8 mouse cellular contexts compared by ENCODE assay signal in genomic region chr17:47873341-47873791, GRCm38 (mm10). TPM values are rescaled to one million over a fixed set of nuclear protein-coding genes. Genes with fewer than 3 reads are reported as not detected.
A peak's percentile ranks its signal among the peaks of the same experiment; 100 is the strongest.
DNase-seq lines count a peak whose midpoint lies in the region; ATAC-seq and TF ChIP-seq lines count a peak whose summit lies in the region.

No protein-coding gene starts in this region.

- peaks cover 28% of the 10 kb centered on the region for H3K4me1 ChIP-seq in embryonic facial prominence, embryonic 15.5 days
- peaks cover 38% of the 10 kb centered on the region for H3K4me1 ChIP-seq in heart, embryonic 10.5 days
- peaks cover 11% of the 10 kb centered on the region for H3K4me1 ChIP-seq in kidney, embryonic 14.5 days (ENCODE audit: control insufficient read depth, insufficient read depth, low read length)
- H3K4me1 ChIP-seq in limb, embryonic 14.5 days (ENCODE audit: control insufficient read depth, insufficient read depth, low read length): peaks cover 10% of the 10 kb centered on the region
- peaks cover 43% of the 10 kb centered on the region for H3K4me1 ChIP-seq in midbrain, embryonic 16.5 days (ENCODE audit: control insufficient read depth, insufficient read depth, low read length)

- H3K4me3 ChIP-seq in embryonic facial prominence, embryonic 15.5 days (replicated peaks): 0 out of 2 replicates have a peak overlapping the region, but pooled peaks have one; percentile 14
- H3K4me3 ChIP-seq in heart, embryonic 10.5 days: peak overlapping the region; percentile 39
- no peak overlapping the region for H3K4me3 ChIP-seq in kidney, embryonic 14.5 days (ENCODE audit: low read length)
- H3K4me3 ChIP-seq in limb, embryonic 14.5 days (replicated peaks; ENCODE audit: low read length): no peak overlapping the region
- no peak overlapping the region for H3K4me3 ChIP-seq in midbrain, embryonic 16.5 days (ENCODE audit: low read depth, low read length)

- H3K27ac ChIP-seq in embryonic facial prominence, embryonic 15.5 days (replicated peaks): no peak overlapping the region
- peak overlapping the region; percentile 25; the same call in 1 of the 2 replicates for H3K27ac ChIP-seq in heart, embryonic 10.5 days
- no peak overlapping the region for H3K27ac ChIP-seq in kidney, embryonic 14.5 days (ENCODE audit: low read depth, low read length)
- no peak overlapping the region for H3K27ac ChIP-seq in limb, embryonic 14.5 days (replicated peaks; ENCODE audit: low read depth, low read length)
- H3K27ac ChIP-seq in midbrain, embryonic 16.5 days (ENCODE audit: low read length): peak overlapping the region; percentile 76

- TF ChIP-seq POLR2A in limb, embryonic 14.5 days (IDR thresholded peaks at IDR 0.05; ENCODE audit: borderline replicate concordance, extremely low read depth, insufficient read depth, insufficient read length): no peak

- H3K36me3 ChIP-seq in embryonic facial prominence, embryonic 15.5 days: peaks cover 46% of the 10 kb centered on the region
- H3K36me3 ChIP-seq in heart, embryonic 10.5 days: peaks cover 93% of the 10 kb centered on the region
- H3K36me3 ChIP-seq in kidney, embryonic 14.5 days (ENCODE audit: control insufficient read depth, insufficient read depth, low read length): peaks cover 67% of the 10 kb centered on the region
- H3K36me3 ChIP-seq in limb, embryonic 14.5 days (ENCODE audit: control insufficient read depth, insufficient read depth, low read length): peaks cover 94% of the 10 kb centered on the region
- peaks cover 26% of the 10 kb centered on the region for H3K36me3 ChIP-seq in midbrain, embryonic 16.5 days (ENCODE audit: control insufficient read depth, insufficient read depth, low read length)

- peak; percentile 52; the same call in 1 of the 2 replicates for ATAC-seq in embryonic facial prominence, embryonic 15.5 days (ENCODE audit: insufficient number of reproducible peaks, low FRiP score, low TSS enrichment, low read depth)
- peak; percentile 40 for ATAC-seq in kidney, embryonic 14.5 days (ENCODE audit: low FRiP score, low TSS enrichment)
- ATAC-seq in limb, embryonic 14.5 days (ENCODE audit: low FRiP score, low read depth): peak; percentile 58
- ATAC-seq in midbrain, embryonic 16.5 days: peak; percentile 16

- H3K4me2 ChIP-seq in embryonic facial prominence, embryonic 15.5 days (replicated peaks): peak overlapping the region; percentile 35
- no peak overlapping the region for H3K4me2 ChIP-seq in kidney, embryonic 14.5 days (replicated peaks; ENCODE audit: low read depth, low read length)
- H3K4me2 ChIP-seq in limb, embryonic 14.5 days (replicated peaks; ENCODE audit: low read depth, low read length, severe bottlenecking): no peak overlapping the region
- peak overlapping the region; percentile 40 for H3K4me2 ChIP-seq in midbrain, embryonic 16.5 days (ENCODE audit: low read length)

- 7% methylated on average over 9 of the region's 9 CpGs for WGBS in embryonic facial prominence, embryonic 15.5 days
- WGBS in heart, embryonic 10.5 days: 19% methylated on average over 9 of the region's 9 CpGs
- 14% methylated on average over 9 of the region's 9 CpGs for WGBS in kidney, embryonic 14.5 days
- WGBS in limb, embryonic 14.5 days: 12% methylated on average over 9 of the region's 9 CpGs
- 14% methylated on average over 9 of the region's 9 CpGs for WGBS in midbrain, embryonic 16.5 days

- H3K9me3 ChIP-seq in embryonic facial prominence, embryonic 15.5 days (replicated peaks): no peaks in the 10 kb centered on the region
- H3K9me3 ChIP-seq in heart, embryonic 10.5 days: no peaks in the 10 kb centered on the region
- no peaks in the 10 kb centered on the region for H3K9me3 ChIP-seq in kidney, embryonic 14.5 days (ENCODE audit: control insufficient read depth, low read length)
- H3K9me3 ChIP-seq in limb, embryonic 14.5 days (ENCODE audit: control insufficient read depth, low read length): no peaks in the 10 kb centered on the region
- H3K9me3 ChIP-seq in midbrain, embryonic 16.5 days (replicated peaks; ENCODE audit: control insufficient read depth, low read length, poor library complexity, severe bottlenecking): no peaks in the 10 kb centered on the region

- H3K9ac ChIP-seq in embryonic facial prominence, embryonic 15.5 days: no peak overlapping the region
- H3K9ac ChIP-seq in kidney, embryonic 14.5 days (ENCODE audit: low read depth, low read length): no peak overlapping the region
- no peak overlapping the region for H3K9ac ChIP-seq in limb, embryonic 14.5 days (ENCODE audit: low read depth, low read length, severe bottlenecking)
- no peak overlapping the region; the same call in 1 of the 2 replicates for H3K9ac ChIP-seq in midbrain, embryonic 16.5 days (ENCODE audit: low read depth, low read length)

- DNase-seq in 3T3-L1 (ENCODE audit: low read depth, low spot score): peak; percentile 71
- DNase-seq in adrenal gland, postnatal 36 days: peak; percentile 78 to 80
- DNase-seq in heart, embryonic 10.5 days (ENCODE audit: low spot score): peak; percentile 88
- peak; percentile 72 for DNase-seq in limb, embryonic 14.5 days (ENCODE audit: low spot score)
- DNase-seq in spleen, postnatal 14 days (ENCODE audit: low spot score in 2 of 2): peak; percentile 66 to 79

- no peaks in the 10 kb centered on the region for H3K27me3 ChIP-seq in embryonic facial prominence, embryonic 15.5 days
- 0 out of 2 replicates have a peak, but pooled peaks cover 7% of the 10 kb centered on the region for H3K27me3 ChIP-seq in heart, embryonic 10.5 days (ENCODE audit: insufficient read depth, poor library complexity, severe bottlenecking)
- H3K27me3 ChIP-seq in kidney, embryonic 14.5 days (ENCODE audit: control insufficient read depth, insufficient read depth, low read length): no peaks in the 10 kb centered on the region
- H3K27me3 ChIP-seq in limb, embryonic 14.5 days (ENCODE audit: control insufficient read depth, insufficient read depth, low read length): no peaks in the 10 kb centered on the region
- no peaks in the 10 kb centered on the region for H3K27me3 ChIP-seq in midbrain, embryonic 16.5 days (ENCODE audit: control insufficient read depth, insufficient read depth, low read depth, low read length)

RNA-seq across cellular contexts. Expression of gene Mdfi, which starts 38.9 kb away (rescaled TPM):
- total RNA-seq in adrenal gland, postnatal 36 days (2021): 1 to 10 TPM; 1.4 to 2.4 TPM
- polyA plus RNA-seq in embryonic facial prominence, embryonic 15.5 days (2015; fragmentation: Nextera tagmentation; extraction: Ambion mirVana): 21.2 and 25.3 TPM in 2 replicates
- polyA plus RNA-seq in heart, embryonic 10.5 days (2016; fragmentation: Nextera tagmentation; extraction: Ambion mirVana): 15.3 and 17.7 TPM in 2 replicates
- polyA plus RNA-seq in kidney, embryonic 14.5 days (2014; fragmentation: Nextera tagmentation; extraction: Ambion mirVana): 15.7 and 26.1 TPM in 2 replicates
- 281 and 440 TPM in 2 replicates for polyA plus RNA-seq in limb, embryonic 14.5 days (2012; rRNA removed)
- 57.5 and 64.7 TPM in 2 replicates for polyA plus RNA-seq in limb, embryonic 14.5 days (2014; fragmentation: Nextera tagmentation; extraction: Ambion mirVana)
- polyA plus RNA-seq in midbrain, embryonic 16.5 days (2015; fragmentation: Nextera tagmentation; extraction: Ambion mirVana): 2.4 and 2.9 TPM in 2 replicates

RNA-seq across cellular contexts. Expression of gene Foxp4, which starts 51.1 kb away (rescaled TPM):
- total RNA-seq in adrenal gland, postnatal 36 days (2021): 10 to 100 TPM; 23.0 to 23.6 TPM
- 17.0 and 19.3 TPM in 2 replicates for polyA plus RNA-seq in embryonic facial prominence, embryonic 15.5 days (2015; fragmentation: Nextera tagmentation; extraction: Ambion mirVana)
- polyA plus RNA-seq in heart, embryonic 10.5 days (2016; fragmentation: Nextera tagmentation; extraction: Ambion mirVana): 12.4 and 27.3 TPM in 2 replicates
- 23.9 and 25.4 TPM in 2 replicates for polyA plus RNA-seq in kidney, embryonic 14.5 days (2014; fragmentation: Nextera tagmentation; extraction: Ambion mirVana)
- polyA plus RNA-seq in limb, embryonic 14.5 days (2012; rRNA removed): 104 and 165 TPM in 2 replicates
- 38.6 and 46.0 TPM in 2 replicates for polyA plus RNA-seq in limb, embryonic 14.5 days (2014; fragmentation: Nextera tagmentation; extraction: Ambion mirVana)
- polyA plus RNA-seq in midbrain, embryonic 16.5 days (2015; fragmentation: Nextera tagmentation; extraction: Ambion mirVana): 35.8 and 38.8 TPM in 2 replicates

Comparison
In these comparisons a context has a peak if more than half of its experiments do, and no peak if none do; other contexts are left out.
1. H3K27ac ChIP-seq: peak in heart, embryonic 10.5 days (single experiment) and midbrain, embryonic 16.5 days (single experiment); none in embryonic facial prominence, embryonic 15.5 days (single experiment), kidney, embryonic 14.5 days (single experiment) and limb, embryonic 14.5 days (single experiment).
2. H3K4me2 ChIP-seq: peak in embryonic facial prominence, embryonic 15.5 days (single experiment) and midbrain, embryonic 16.5 days (single experiment); none in kidney, embryonic 14.5 days (single experiment) and limb, embryonic 14.5 days (single experiment).
3. H3K4me3 ChIP-seq: peak in embryonic facial prominence, embryonic 15.5 days (single experiment) and heart, embryonic 10.5 days (single experiment); none in kidney, embryonic 14.5 days (single experiment), limb, embryonic 14.5 days (single experiment) and midbrain, embryonic 16.5 days (single experiment).
4. Peak in every context shown above with its lines, with median percentiles within 50 percentile points of each other: DNase-seq and ATAC-seq.